Mouse (Mus musculus) kidney, embryonic 15.5 days (tissue): ENCODE results near the gene Cyp1b1. TPM values are rescaled to one million over a fixed set of nuclear protein-coding genes. Genes with fewer than 3 reads are reported as not detected.

Experiments
- ATAC-seq: fragments of 200-750 bp; cut with Nextera tagmentation; replicated peaks from 2 replicates; pipeline ENCODE4 v1.8.0; 2017; ENCODE audit warnings: moderate TSS enrichment; ENCODE audit not compliant: low FRiP score
- H3K27ac ChIP-seq: fragments of 300-500 bp; sonication (generic); 2 replicates; pipeline ENCODE4 v1.5.1; 2015; ENCODE audit warnings: mild to moderate bottlenecking, inconsistent platforms
- H3K27me3 ChIP-seq: fragments of 300-500 bp; sonication (generic); 2 replicates; pipeline ENCODE4 v1.6.1; 2015; ENCODE audit warnings: inconsistent platforms
- H3K36me3 ChIP-seq: fragments of 300-500 bp; sonication (generic); 2 replicates; pipeline ENCODE4 v1.6.1; 2015; ENCODE audit warnings: inconsistent platforms
- H3K4me1 ChIP-seq: fragments of 300-500 bp; sonication (generic); 2 replicates; pipeline ENCODE4 v1.6.1; 2015; ENCODE audit warnings: inconsistent platforms
- H3K4me2 ChIP-seq: fragments of 300-500 bp; sonication (generic); 2 replicates; pipeline ENCODE4 v1.6.1; 2015; ENCODE audit warnings: moderate library complexity, mild to moderate bottlenecking, inconsistent platforms
- H3K4me3 ChIP-seq: fragments of 300-500 bp; sonication (generic); replicated peaks from 2 replicates; pipeline ENCODE4 v1.5.1; 2015; ENCODE audit warnings: mild to moderate bottlenecking, inconsistent platforms
- H3K9ac ChIP-seq: fragments of 300-500 bp; sonication (generic); 2 replicates; pipeline ENCODE4 v1.6.1; 2015; ENCODE audit warnings: mild to moderate bottlenecking, inconsistent platforms
- H3K9me3 ChIP-seq: fragments of 300-500 bp; sonication (generic); replicated peaks from 2 replicates; pipeline ENCODE4 v1.6.1; 2016; ENCODE audit warnings: inconsistent platforms
- WGBS: fragments of 180-500 bp; shearing (Covaris S2); methylation state at CpG from one replicate; pipeline ENCODE4 v1.1.7; 2015; ENCODE audit warnings: mixed read lengths; 5-methylcytosine and 5-hydroxymethylcytosine counted together
- polyA plus RNA-seq: library from polyadenylated mRNA; unstranded; fragments of >200 nt; fragmentation: Nextera tagmentation; extraction: Ambion mirVana; gene quantifications from 2 replicates; pipeline ENCODE4 v1.2.1, GENCODE M21; 2015

The Cyp1b1 gene
- polyA plus RNA-seq, 1 experiment from 2014 or later = 16.5 TPM

GRCm38 (mm10) chr17:79664106-79664417, 50.8 kb downstream of the Cyp1b1 start:
- Histone ChIP-seq H3K27ac (no peak overlapping the region), H3K4me3 (no peak overlapping the region), H3K4me1 (peaks cover 7% of the 10 kb centered on the region; the same call in 1 of the 2 replicates), H3K36me3 (no peaks in the 10 kb centered on the region), H3K4me2 (no peak overlapping the region), H3K27me3 (no peaks in the 10 kb centered on the region), H3K9me3 (no peaks in the 10 kb centered on the region), H3K9ac (no peak overlapping the region)
- ATAC-seq = no peak
- 78% methylated on average over 2 of the region's 2 CpGs for WGBS

GRCm38 (mm10) chr17:79663393-79664105, 51.3 kb downstream of the Cyp1b1 start:
- Histone ChIP-seq H3K9me3 (no peaks in the 10 kb centered on the region), H3K4me1 (peaks cover 10% of the 10 kb centered on the region), H3K27ac (no peak overlapping the region), H3K27me3 (no peaks in the 10 kb centered on the region), H3K9ac (no peak overlapping the region), H3K4me3 (no peak overlapping the region), H3K36me3 (no peaks in the 10 kb centered on the region), H3K4me2 (no peak overlapping the region)
- no peak; the same call in 1 of the 2 replicates for ATAC-seq
- WGBS = 22% methylated on average over 3 of the region's 3 CpGs

DNA sequence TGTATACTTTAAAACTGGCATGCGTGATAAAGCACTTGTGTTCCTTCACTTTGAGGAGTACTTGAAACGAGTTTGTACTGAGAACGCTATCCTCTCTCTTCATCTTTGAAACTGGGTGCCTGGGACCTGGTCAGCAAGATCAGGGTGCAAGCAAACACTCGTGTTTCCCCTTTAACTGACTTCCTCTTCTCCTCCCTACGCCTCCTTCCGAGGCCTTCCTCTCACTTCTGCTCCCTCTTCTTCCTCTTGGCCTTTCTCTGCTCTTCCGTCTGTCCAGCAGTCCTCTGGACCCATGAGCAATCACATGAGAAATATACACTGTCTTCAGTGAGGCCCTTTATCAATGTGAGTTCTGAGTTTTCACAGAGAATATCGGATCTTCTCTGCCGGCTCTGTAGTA, 53.0 kb downstream of the Cyp1b1 start:
- no peak for ATAC-seq
- no peak overlapping the region for H3K9ac ChIP-seq
- no peaks in the 10 kb centered on the region for H3K27me3 ChIP-seq
- H3K27ac ChIP-seq = no peak overlapping the region
- no peaks in the 10 kb centered on the region for H3K9me3 ChIP-seq
- no peak overlapping the region for H3K4me2 ChIP-seq
- no peaks in the 10 kb centered on the region for H3K36me3 ChIP-seq
- WGBS = 74% methylated on average over 9 of the region's 9 CpGs
- H3K4me1 ChIP-seq = peaks cover 11% of the 10 kb centered on the region
- no peak overlapping the region for H3K4me3 ChIP-seq

- no peak overlapping the region for H3K9ac ChIP-seq
- ATAC-seq = no peak
- no peak overlapping the region for H3K27ac ChIP-seq
- 43% methylated on average over 7 of the region's 7 CpGs for WGBS
- no peaks in the 10 kb centered on the region for H3K9me3 ChIP-seq
- H3K4me3 ChIP-seq = no peak overlapping the region
- no peaks in the 10 kb centered on the region for H3K27me3 ChIP-seq
- no peak overlapping the region for H3K4me2 ChIP-seq
- H3K4me1 ChIP-seq = peaks cover 11% of the 10 kb centered on the region
- H3K36me3 ChIP-seq = no peaks in the 10 kb centered on the region
Measured at GRCm38 (mm10) chr17:79661387-79661786, 53.5 kb downstream of the Cyp1b1 start.

GRCm38 (mm10) chr17:79658863-79659262, 56.0 kb downstream of the Cyp1b1 start:
- no peak for ATAC-seq
- H3K27ac ChIP-seq = no peak overlapping the region
- no peak overlapping the region for H3K9ac ChIP-seq
- WGBS = 53% methylated on average over 8 of the region's 8 CpGs
- peaks cover 11% of the 10 kb centered on the region for H3K4me1 ChIP-seq
- H3K4me2 ChIP-seq = no peak overlapping the region
- H3K4me3 ChIP-seq = no peak overlapping the region
- no peaks in the 10 kb centered on the region for H3K27me3 ChIP-seq
- H3K36me3 ChIP-seq = no peaks in the 10 kb centered on the region
- no peaks in the 10 kb centered on the region for H3K9me3 ChIP-seq

DNA sequence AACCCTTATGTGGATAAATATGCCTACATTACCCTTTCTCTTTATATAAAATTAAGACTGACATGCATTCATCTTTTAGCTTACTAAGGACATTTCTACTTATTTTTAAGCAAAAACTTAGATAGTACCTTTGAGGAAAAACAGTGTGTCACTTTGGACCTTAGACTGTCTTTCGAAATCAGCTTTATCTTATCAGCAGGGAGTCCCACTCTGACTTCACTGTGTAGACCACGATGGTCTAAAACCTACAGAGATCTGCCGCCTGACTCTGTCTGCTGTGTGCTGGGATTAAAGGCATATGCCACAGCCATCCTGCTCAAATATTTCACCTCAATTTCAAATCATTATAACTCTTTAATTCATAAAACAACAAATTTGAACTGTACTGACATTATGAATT, 56.4 kb downstream of the Cyp1b1 start:
- no peak overlapping the region for H3K27ac ChIP-seq
- no peak overlapping the region for H3K9ac ChIP-seq
- H3K4me1 ChIP-seq = peaks cover 11% of the 10 kb centered on the region
- ATAC-seq = no peak
- no peaks in the 10 kb centered on the region for H3K9me3 ChIP-seq
- no peaks in the 10 kb centered on the region for H3K27me3 ChIP-seq
- H3K36me3 ChIP-seq = no peaks in the 10 kb centered on the region
- no peak overlapping the region for H3K4me2 ChIP-seq
- WGBS = 65% methylated on average over 3 of the region's 3 CpGs
- H3K4me3 ChIP-seq = no peak overlapping the region

- no peak overlapping the region for H3K27ac ChIP-seq
- H3K9me3 ChIP-seq = no peaks in the 10 kb centered on the region
- no peaks in the 10 kb centered on the region for H3K27me3 ChIP-seq
- no peak overlapping the region for H3K9ac ChIP-seq
- no peak overlapping the region for H3K4me3 ChIP-seq
- no peaks in the 10 kb centered on the region for H3K36me3 ChIP-seq
- ATAC-seq = peak; percentile 94
- 22% methylated on average over 9 of the region's 9 CpGs for WGBS
- no peak overlapping the region for H3K4me2 ChIP-seq
- peaks cover 11% of the 10 kb centered on the region for H3K4me1 ChIP-seq
Measured at GRCm38 (mm10) chr17:79657785-79658184, 57.1 kb downstream of the Cyp1b1 start.

- ATAC-seq = no peak
- Histone ChIP-seq H3K9me3 (no peaks in the 10 kb centered on the region), H3K4me2 (no peak overlapping the region), H3K27me3 (no peaks in the 10 kb centered on the region), H3K4me3 (no peak overlapping the region), H3K27ac (no peak overlapping the region), H3K36me3 (no peaks in the 10 kb centered on the region), H3K9ac (no peak overlapping the region), H3K4me1 (peaks cover 11% of the 10 kb centered on the region)
- WGBS = 74% methylated on average over 3 of the region's 3 CpGs
Measured at GRCm38 (mm10) chr17:79654187-79654586, 60.7 kb downstream of the Cyp1b1 start.

- Histone ChIP-seq H3K27ac (no peak overlapping the region), H3K4me1 (peaks cover 8% of the 10 kb centered on the region), H3K36me3 (no peaks in the 10 kb centered on the region), H3K27me3 (no peaks in the 10 kb centered on the region), H3K4me2 (no peak overlapping the region), H3K9ac (no peak overlapping the region), H3K9me3 (no peaks in the 10 kb centered on the region), H3K4me3 (no peak overlapping the region)
- WGBS = 93% methylated on average over 1 of the region's 1 CpGs
- ATAC-seq = no peak
Measured at GRCm38 (mm10) chr17:79653171-79653570, 61.7 kb downstream of the Cyp1b1 start.

Other genes starting within 250 kb of the Cyp1b1 start
- gene Rmdn2, start 103.2 kb downstream of the Cyp1b1 start, polyA plus RNA-seq = 13.3 and 15.5 TPM in 2 replicates
- 38.5 and 39.6 TPM in 2 replicates for gene Atl2, start 181.1 kb upstream of the Cyp1b1 start, polyA plus RNA-seq